Mouse (Mus musculus) heart, postnatal 4 days (tissue): Measurements from ENCODE around the gene Foxp1. TPM values are rescaled to one million over a fixed set of nuclear protein-coding genes. Genes with fewer than 3 reads are reported as not detected.
A peak's percentile ranks its signal among the peaks of the same experiment; 100 is the strongest.

Source experiments
- DNase-seq: peaks from one replicate; pipeline ENCODE4 v3.0.0; 2021
- total RNA-seq, 2 experiments: library from RNA; stranded (reverse); gene quantifications; 2 replicates each; pipeline ENCODE4 v1.2.3; 2021

Gene Foxp1
- total RNA-seq, 2 experiments from 2014 or later: 66.1 to 67.0 TPM

DNA sequence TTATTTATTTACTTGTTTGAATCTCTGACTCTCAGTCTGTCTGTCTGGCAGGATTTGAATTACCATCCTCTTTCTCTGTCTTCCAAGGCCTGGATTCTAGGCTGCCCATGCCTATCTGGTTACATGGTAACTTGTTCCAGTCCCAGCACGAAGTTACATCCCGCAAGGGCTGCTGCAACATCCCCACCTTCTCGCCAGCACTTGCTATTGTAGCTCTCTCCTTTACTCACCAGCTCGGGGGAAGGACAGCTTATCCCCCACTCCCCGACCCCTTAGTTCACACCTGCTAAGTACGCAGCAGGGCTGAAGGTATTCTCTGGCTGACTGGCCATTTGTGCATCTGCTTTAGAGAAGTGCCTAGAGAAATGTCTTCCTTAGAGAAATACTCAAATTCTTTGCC, 537.9 kb downstream of the Foxp1 start:
- no peak for DNase-seq

DNA sequence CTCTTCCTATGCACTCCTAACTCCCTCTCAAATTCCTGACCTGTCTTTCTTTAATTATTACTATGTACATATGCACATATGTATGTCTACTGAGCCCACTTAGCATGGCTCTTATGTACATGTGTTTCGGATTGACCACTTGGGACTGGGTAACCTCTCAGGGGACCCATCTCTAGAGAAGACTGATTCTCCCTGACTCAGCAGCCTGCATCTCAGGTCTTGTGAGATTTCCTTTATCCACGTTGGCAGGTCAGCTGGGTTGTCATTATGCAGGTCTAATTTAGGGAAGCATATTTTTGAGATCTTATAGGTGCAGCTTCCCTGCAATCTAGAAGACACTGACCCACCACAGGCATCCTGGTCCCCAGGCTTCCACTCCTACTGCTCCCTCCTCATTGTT, 538.5 kb downstream of the Foxp1 start:
- no peak for DNase-seq

DNA sequence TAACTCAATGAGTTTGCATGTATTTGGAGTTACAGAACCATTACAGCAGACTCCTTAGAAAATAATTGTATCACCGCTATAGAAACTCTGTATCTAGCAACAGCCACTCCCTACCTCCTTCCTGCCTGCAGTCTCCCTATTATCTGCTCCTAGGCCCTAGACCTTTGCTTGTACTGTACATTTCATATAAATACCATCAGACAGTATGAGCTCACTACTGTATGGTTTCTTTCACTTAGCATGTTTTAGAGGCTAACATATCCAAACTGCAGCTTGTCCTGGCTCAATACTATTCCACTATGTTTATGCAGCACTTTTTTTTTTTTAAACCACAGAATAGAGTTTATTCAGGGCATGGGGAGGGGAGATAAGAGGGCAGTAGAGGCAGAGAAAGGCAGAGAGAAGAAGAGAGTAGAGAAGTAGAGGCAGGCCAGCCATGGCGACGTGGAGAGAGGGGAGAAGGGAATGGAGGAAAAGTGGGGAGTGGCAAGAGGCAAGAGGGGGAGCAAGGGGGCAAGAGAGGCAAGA, 539.1 kb downstream of the Foxp1 start:
- DNase-seq: no peak

GRCm38 (mm10) chr6:98981265-98981664, 541.3 kb downstream of the Foxp1 start:
- DNase-seq: no peak

GRCm38 (mm10) chr6:98980432-98980831, 542.1 kb downstream of the Foxp1 start:
- no peak for DNase-seq

DNA sequence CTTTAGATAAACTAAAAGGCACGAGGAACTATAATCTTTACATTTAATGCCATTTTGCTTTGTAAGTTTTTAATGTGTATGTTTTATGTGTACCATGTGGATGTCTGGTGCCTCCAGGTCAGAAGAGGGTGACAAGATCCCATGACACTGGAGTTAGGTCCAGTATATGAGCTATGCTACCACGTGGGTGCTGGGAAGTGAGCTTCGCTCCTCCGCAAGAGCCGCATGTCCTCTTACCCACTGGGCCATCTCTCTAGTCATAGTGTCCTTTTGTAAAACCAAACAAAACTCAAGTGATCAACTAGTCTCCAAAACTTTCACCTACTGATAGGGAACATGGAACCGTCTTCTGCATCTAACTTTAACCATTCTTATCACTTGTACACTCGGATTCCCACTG, 542.5 kb downstream of the Foxp1 start:
- no peak for DNase-seq

- DNase-seq: no peak
These were observed 544.7 kb downstream of the Foxp1 start for GRCm38 (mm10) chr6:98977806-98978205.

GRCm38 (mm10) chr6:98975918-98976317, 546.6 kb downstream of the Foxp1 start:
- no peak for DNase-seq

DNA sequence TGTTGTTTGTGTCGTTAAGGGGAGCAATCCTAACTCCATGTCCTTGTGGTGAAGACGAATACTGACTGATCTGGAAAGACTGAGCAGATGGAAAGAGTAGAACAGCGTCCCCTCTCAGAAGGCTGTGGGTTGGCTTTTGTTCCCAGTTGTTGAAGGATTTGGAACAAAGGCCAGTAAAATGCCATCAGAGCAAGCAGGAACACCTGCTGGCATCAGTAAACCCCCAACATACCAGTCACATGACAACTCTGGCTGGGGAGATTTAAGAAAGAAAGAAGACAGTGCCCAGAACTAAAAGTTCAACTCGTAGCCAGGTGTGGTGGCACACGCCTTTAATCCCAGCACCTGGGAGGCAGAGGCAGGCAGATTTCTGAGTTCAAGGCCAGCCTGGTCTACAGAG, 549.1 kb downstream of the Foxp1 start:
- DNase-seq: no peak

DNA sequence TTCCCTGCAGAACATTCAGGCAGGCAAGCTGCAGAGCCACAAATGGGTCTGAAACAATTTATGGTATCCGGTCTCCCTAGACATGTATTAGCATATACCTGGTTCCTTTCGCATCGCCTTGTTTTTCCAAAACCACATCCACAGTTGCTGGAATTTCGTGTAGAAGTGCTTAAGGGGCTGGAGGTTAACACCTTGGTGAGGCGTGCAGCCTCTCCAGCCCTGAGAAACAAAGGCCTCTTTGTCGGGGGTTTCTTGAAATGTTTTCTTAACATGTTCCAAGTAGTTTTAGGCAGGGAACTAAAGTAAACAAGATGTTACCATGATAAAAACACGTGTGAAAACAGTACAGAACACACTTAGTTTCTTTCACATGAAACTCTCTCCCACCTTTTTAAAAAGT, 550.1 kb downstream of the Foxp1 start:
- no peak for DNase-seq

DNA sequence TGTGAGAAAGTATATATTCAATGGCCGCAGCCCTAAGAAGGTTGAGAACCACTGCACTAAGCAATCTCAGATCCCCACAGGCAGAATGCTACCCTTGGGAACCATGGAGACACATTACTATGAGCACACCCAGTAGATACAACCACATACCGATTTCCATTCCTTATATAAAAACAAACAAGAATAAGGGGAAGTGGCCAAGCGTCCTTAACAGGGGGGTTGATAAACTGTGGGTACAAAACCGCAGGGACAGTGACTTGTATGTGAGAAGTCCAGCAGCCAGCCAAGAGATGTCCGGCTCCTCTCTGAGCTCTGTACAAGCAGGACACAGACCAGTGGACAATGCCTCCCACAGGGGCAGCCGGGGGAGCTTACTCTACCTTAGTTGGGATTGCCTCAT, 563.2 kb downstream of the Foxp1 start:
- DNase-seq: no peak

GRCm38 (mm10) chr6:98956522-98957169, 565.9 kb downstream of the Foxp1 start:
- peak; percentile 42 for DNase-seq

DNA sequence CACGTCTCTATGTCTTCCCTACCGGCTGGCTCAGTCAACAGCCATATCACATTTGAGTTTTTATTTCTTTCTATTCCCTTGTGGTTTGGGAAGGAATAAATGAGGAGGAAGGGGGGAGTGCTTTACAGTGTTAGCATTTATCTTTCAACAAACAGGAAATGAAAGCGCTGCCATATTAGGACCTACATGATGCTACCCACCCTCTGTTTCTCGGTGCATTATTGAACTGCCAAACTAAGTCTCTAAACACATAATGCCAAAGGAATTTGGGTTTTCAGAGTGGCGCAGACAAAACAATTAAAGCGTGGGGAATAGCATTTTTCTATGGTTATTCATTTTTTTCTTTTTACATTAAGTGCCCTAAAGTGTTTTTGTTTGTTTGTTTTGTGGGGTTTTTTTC, 566.8 kb downstream of the Foxp1 start:
- DNase-seq: no peak

DNA sequence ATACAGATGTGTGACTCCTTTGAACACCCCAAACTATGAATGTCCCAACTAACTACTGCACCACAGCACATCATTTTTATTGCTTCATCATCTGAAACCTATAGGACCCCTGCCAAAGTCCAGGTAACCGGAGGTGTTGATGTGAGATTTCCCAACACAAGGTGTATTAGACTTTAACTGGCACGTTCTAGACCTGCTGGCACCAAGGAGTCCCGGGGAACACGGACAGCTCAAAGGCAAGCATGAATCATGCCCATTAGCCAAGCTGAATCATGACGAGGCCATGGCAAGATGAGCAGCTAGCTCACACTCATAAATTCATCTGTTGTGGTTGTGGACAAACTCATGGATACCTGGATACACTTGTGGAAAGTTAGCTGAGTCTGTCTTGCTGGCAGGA, 568.1 kb downstream of the Foxp1 start:
- DNase-seq: no peak

GRCm38 (mm10) chr6:98949703-98950191, 572.8 kb downstream of the Foxp1 start:
- DNase-seq: peak; percentile 30

DNA sequence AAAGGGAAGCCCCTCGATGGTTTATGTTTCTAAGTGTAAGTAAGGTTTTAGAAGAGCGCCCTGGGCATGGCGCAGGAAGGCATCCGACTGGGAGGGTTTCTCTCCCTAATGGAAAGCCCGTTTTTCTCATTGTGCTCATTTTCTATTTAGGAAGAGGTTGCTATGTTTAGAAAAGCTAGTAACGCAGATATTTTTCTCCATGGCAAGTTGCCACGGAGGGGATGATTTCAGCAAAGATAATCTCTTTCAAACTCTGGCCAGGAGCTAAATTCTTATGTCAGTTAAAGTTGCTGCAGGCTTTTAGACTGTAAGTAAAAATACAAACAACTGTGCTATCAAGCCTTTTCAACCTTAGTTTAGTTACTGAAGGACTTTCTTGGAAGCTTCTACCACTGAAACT, 573.2 kb downstream of the Foxp1 start:
- peak; percentile 41 for DNase-seq

- DNase-seq: no peak
These were observed 574.1 kb downstream of the Foxp1 start for GRCm38 (mm10) chr6:98948153-98949141.

DNA sequence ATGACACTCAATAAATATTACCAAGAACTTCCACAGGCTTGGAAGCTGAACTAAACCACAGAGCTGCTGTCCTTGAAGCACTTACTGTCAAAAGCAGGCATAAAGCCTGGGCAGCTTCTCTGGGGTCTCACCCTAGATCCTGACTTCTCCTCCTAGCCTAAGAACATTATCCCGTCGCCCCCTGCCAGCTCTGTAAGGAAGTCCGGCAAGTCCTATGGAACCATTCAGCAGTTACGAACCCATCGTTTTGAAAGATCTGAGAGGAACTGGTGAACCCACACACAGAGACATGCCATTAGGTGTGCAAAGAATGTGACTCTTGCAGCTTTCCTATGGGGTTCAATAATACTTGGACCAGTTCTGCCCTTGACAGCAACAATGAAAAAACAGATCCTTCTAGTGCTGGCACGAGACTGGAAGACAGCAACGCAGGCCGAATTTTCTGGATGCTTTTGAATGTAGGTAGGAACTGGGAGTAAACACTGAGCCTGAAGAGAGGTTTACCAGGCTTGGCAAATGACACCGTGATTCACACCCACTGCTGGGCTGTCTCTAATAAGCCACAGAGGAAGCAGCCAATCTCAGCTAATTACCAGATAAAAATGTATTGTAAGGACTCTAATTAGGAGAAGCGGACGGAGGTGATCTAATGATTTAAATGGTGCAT, 574.9 kb downstream of the Foxp1 start:
- DNase-seq: no peak

GRCm38 (mm10) chr6:98946731-98947130, 575.8 kb downstream of the Foxp1 start:
- DNase-seq: no peak

DNA sequence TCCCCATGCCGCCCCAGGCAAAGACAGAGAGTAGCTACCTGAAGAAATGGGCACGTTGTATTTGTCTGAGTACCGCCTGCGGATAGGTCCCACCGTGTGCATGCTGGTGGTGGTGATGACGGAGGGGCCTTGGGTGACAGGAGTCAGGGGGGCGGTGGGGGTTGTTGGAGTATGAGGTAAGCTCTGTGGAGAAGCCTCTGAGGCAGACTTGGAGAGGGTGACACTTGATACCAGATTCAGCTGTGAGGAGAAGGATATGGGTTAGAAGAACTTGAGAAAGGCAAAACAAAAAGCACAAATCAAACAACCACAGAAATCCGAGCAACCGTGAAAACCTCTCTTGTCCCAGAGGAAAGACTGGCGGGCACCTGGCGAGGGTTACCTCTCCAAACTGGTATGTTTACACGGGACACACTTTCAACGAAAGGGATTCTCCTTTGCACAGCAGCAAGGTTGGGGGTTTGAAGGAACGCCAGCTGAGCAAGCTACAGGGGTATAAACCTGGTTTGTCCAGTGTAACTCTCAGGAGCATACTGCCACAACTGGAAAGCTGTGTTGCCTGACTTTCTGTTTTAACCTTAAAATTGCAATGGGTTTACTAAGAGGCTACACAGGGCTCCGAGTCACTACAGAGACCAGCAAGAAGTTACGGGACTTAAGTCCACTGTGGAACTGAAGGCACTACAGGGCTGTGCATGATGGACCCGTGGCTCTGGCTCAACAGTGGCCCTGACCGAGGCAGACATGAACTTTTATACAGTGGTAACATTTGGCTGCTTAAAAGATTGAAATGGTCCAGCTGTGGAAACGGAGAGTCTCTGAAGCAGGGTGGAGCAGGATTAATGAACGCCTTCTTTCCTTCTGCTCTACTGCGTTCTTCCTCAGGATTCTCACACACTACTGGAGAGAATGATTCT, 576.8 kb downstream of the Foxp1 start:
- no peak for DNase-seq

- DNase-seq: no peak
These were observed 584.2 kb downstream of the Foxp1 start for GRCm38 (mm10) chr6:98938348-98938747.

- no peak for DNase-seq
These were observed 585.0 kb downstream of the Foxp1 start for GRCm38 (mm10) chr6:98937513-98937912.
